Mouse (Mus musculus): ENCODE measurements at regions not wholly inside any gene's neighbourhood (a gene's known extent, or its start where the extent isn't known, plus 50 kb on each side); places are given as distances from the start of the nearest gene placed in this dataset.

GRCm38 (mm10) chr13:119081691-119082090, 346.7 kb upstream of the Paip1 start:
- 14% methylated on average over 1 of the region's 1 CpGs for WGBS (ENCODE audit: insufficient replicate concordance)
- Histone ChIP-seq H3K9ac (replicated peaks) (no peak overlapping the region), H3K4me1 (replicated peaks; ENCODE audit: control insufficient read depth in 2 of 2, insufficient read depth in 2 of 2, low read length in 1 of 2) (no peaks in the 10 kb centered on the region), H3K27me3 (ENCODE audit: control insufficient read depth, insufficient read depth, low read length) (no peaks in the 10 kb centered on the region), H3K36me3 (replicated peaks; ENCODE audit: control insufficient read depth, insufficient read depth, low read depth) (no peaks in the 10 kb centered on the region), H3K4me2 (ENCODE audit: low read depth) (no peak overlapping the region), H3K27ac (no peak overlapping the region), H3K9me3 (ENCODE audit: control insufficient read depth, low read length) (no peaks in the 10 kb centered on the region), H3K4me3 (ENCODE audit: insufficient read depth in 1 of 2, low read depth in 2 of 2, low read length in 2 of 2) (no peak overlapping the region)
- TF ChIP-seq CTCF (IDR thresholded peaks at IDR 0.05; ENCODE audit: low read depth) = no peak
- TF ChIP-seq EP300 (IDR thresholded peaks at IDR 0.05; ENCODE audit: low read depth) = no peak
- ATAC-seq (ENCODE audit: insufficient read depth) = no peak
- no peak for DNase-seq (ENCODE audit: low read depth in 3 of 3, low spot score in 3 of 3)

GRCm38 (mm10) chr13:119117906-119118305, 310.5 kb upstream of the Paip1 start:
- no peaks in the 10 kb centered on the region for H3K36me3 ChIP-seq (replicated peaks; ENCODE audit: control insufficient read depth, insufficient read depth, low read depth)
- no peak overlapping the region for H3K27ac ChIP-seq
- no peaks in the 10 kb centered on the region for H3K9me3 ChIP-seq (ENCODE audit: control insufficient read depth, low read length)
- H3K4me2 ChIP-seq (ENCODE audit: low read depth) = no peak overlapping the region
- DNase-seq (ENCODE audit: low read depth in 3 of 3, low spot score in 3 of 3) (no peak), ATAC-seq (ENCODE audit: insufficient read depth) (no peak)
- 57% methylated on average over 3 of the region's 3 CpGs for WGBS (ENCODE audit: insufficient replicate concordance)
- TF ChIP-seq EP300 (IDR thresholded peaks at IDR 0.05; ENCODE audit: low read depth) = no peak
- no peak for TF ChIP-seq CTCF (IDR thresholded peaks at IDR 0.05; ENCODE audit: low read depth)
- no peak overlapping the region for H3K4me3 ChIP-seq (ENCODE audit: insufficient read depth in 1 of 2, low read depth in 2 of 2, low read length in 2 of 2)
- H3K9ac ChIP-seq (replicated peaks) = no peak overlapping the region
- no peaks in the 10 kb centered on the region for H3K27me3 ChIP-seq (ENCODE audit: control insufficient read depth, insufficient read depth, low read length)
- no peaks in the 10 kb centered on the region for H3K4me1 ChIP-seq (replicated peaks; ENCODE audit: control insufficient read depth in 2 of 2, insufficient read depth in 2 of 2, low read length in 1 of 2)

- H3K9me3 ChIP-seq (ENCODE audit: control insufficient read depth, low read length) = no peaks in the 10 kb centered on the region
- no peak overlapping the region for H3K9ac ChIP-seq (replicated peaks)
- no peak overlapping the region for H3K27ac ChIP-seq
- H3K36me3 ChIP-seq (replicated peaks; ENCODE audit: control insufficient read depth, insufficient read depth, low read depth) = no peaks in the 10 kb centered on the region
- TF ChIP-seq EP300 (IDR thresholded peaks at IDR 0.05; ENCODE audit: low read depth) = no peak
- no peak for TF ChIP-seq CTCF (IDR thresholded peaks at IDR 0.05; ENCODE audit: low read depth)
- no peak for DNase-seq (ENCODE audit: low read depth in 3 of 3, low spot score in 3 of 3)
- H3K4me2 ChIP-seq (ENCODE audit: low read depth) = no peak overlapping the region
- no peak for ATAC-seq (ENCODE audit: insufficient read depth)
- no peaks in the 10 kb centered on the region for H3K4me1 ChIP-seq (replicated peaks; ENCODE audit: control insufficient read depth in 2 of 2, insufficient read depth in 2 of 2, low read length in 1 of 2)
- no peaks in the 10 kb centered on the region for H3K27me3 ChIP-seq (ENCODE audit: control insufficient read depth, insufficient read depth, low read length)
- 48% methylated on average over 1 of the region's 1 CpGs for WGBS (ENCODE audit: insufficient replicate concordance)
- H3K4me3 ChIP-seq (ENCODE audit: insufficient read depth in 1 of 2, low read depth in 2 of 2, low read length in 2 of 2) = no peak overlapping the region
Measured at GRCm38 (mm10) chr13:119118382-119118781, 310.0 kb upstream of the Paip1 start.

GRCm38 (mm10) chr13:119140436-119140835, 288.0 kb upstream of the Paip1 start:
- ATAC-seq (ENCODE audit: insufficient read depth) (no peak), DNase-seq (ENCODE audit: low read depth in 3 of 3, low spot score in 3 of 3) (no peak)
- Histone ChIP-seq H3K36me3 (replicated peaks; ENCODE audit: control insufficient read depth, insufficient read depth, low read depth) (no peaks in the 10 kb centered on the region), H3K4me2 (ENCODE audit: low read depth) (no peak overlapping the region), H3K27ac (no peak overlapping the region), H3K4me1 (replicated peaks; ENCODE audit: control insufficient read depth in 2 of 2, insufficient read depth in 2 of 2, low read length in 1 of 2) (no peaks in the 10 kb centered on the region), H3K9ac (replicated peaks) (no peak overlapping the region), H3K9me3 (ENCODE audit: control insufficient read depth, low read length) (no peaks in the 10 kb centered on the region), H3K4me3 (ENCODE audit: insufficient read depth in 1 of 2, low read depth in 2 of 2, low read length in 2 of 2) (no peak overlapping the region), H3K27me3 (ENCODE audit: control insufficient read depth, insufficient read depth, low read length) (no peaks in the 10 kb centered on the region)
- 71% methylated on average over 2 of the region's 2 CpGs for WGBS (ENCODE audit: insufficient replicate concordance)
- TF ChIP-seq CTCF (IDR thresholded peaks at IDR 0.05; ENCODE audit: low read depth) = no peak
- TF ChIP-seq EP300 (IDR thresholded peaks at IDR 0.05; ENCODE audit: low read depth) = no peak

- H3K4me1 ChIP-seq (replicated peaks; ENCODE audit: control insufficient read depth in 2 of 2, insufficient read depth in 2 of 2, low read length in 1 of 2) = no peaks in the 10 kb centered on the region
- no peak overlapping the region for H3K4me3 ChIP-seq (ENCODE audit: insufficient read depth in 1 of 2, low read depth in 2 of 2, low read length in 2 of 2)
- no peak overlapping the region for H3K9ac ChIP-seq (replicated peaks)
- no peak for ATAC-seq (ENCODE audit: insufficient read depth)
- no peak overlapping the region for H3K4me2 ChIP-seq (ENCODE audit: low read depth)
- H3K27me3 ChIP-seq (ENCODE audit: control insufficient read depth, insufficient read depth, low read length) = no peaks in the 10 kb centered on the region
- DNase-seq (ENCODE audit: low read depth in 3 of 3, low spot score in 3 of 3) = no peak
- WGBS (ENCODE audit: insufficient replicate concordance) = 0% methylated on average over 1 of the region's 1 CpGs
- H3K36me3 ChIP-seq (replicated peaks; ENCODE audit: control insufficient read depth, insufficient read depth, low read depth) = no peaks in the 10 kb centered on the region
- no peaks in the 10 kb centered on the region for H3K9me3 ChIP-seq (ENCODE audit: control insufficient read depth, low read length)
- no peak overlapping the region for H3K27ac ChIP-seq
- TF ChIP-seq EP300 (IDR thresholded peaks at IDR 0.05; ENCODE audit: low read depth) (no peak), CTCF (IDR thresholded peaks at IDR 0.05; ENCODE audit: low read depth) (no peak)
Measured at GRCm38 (mm10) chr13:119143351-119143750, 285.1 kb upstream of the Paip1 start.
